Mouse (Mus musculus) C2C12 (cell line): Measurements from ENCODE around the gene Gfra1.

ENCODE experiments used
- CEBPB ChIP-seq: IDR thresholded peaks from one replicate; pipeline ENCODE4 v1.6.1; 2011; ENCODE audit warnings: low read depth, mild to moderate bottlenecking, control low read depth, moderate library complexity
- CTCF ChIP-seq: IDR thresholded peaks from one replicate; pipeline ENCODE4 v1.5.1; 2011; ENCODE audit not compliant: control insufficient read depth, insufficient read depth, insufficient read length
- FOSL1 ChIP-seq: IDR thresholded peaks from one replicate; pipeline ENCODE4 v1.8.0; 2011; ENCODE audit warnings: mild to moderate bottlenecking, low read length; ENCODE audit not compliant: poor library complexity, insufficient read depth, severe bottlenecking
- MAX ChIP-seq: IDR thresholded peaks from one replicate; pipeline ENCODE4 v1.6.1; 2011; ENCODE audit warnings: mild to moderate bottlenecking, control low read depth
- MYOD1 ChIP-seq: IDR thresholded peaks from one replicate; pipeline ENCODE4 v1.6.1; 2011; ENCODE audit warnings: low read depth; ENCODE audit not compliant: control insufficient read depth, insufficient read length
- MYOG ChIP-seq: IDR thresholded peaks from one replicate; pipeline ENCODE4 v1.6.1; 2011; ENCODE audit not compliant: control insufficient read depth, insufficient read length; ENCODE audit errors: extremely low read depth
- USF1 ChIP-seq: IDR thresholded peaks from one replicate; pipeline ENCODE4 v1.6.1; 2011; ENCODE audit warnings: low read depth, mild to moderate bottlenecking, control low read depth, moderate library complexity

DNA sequence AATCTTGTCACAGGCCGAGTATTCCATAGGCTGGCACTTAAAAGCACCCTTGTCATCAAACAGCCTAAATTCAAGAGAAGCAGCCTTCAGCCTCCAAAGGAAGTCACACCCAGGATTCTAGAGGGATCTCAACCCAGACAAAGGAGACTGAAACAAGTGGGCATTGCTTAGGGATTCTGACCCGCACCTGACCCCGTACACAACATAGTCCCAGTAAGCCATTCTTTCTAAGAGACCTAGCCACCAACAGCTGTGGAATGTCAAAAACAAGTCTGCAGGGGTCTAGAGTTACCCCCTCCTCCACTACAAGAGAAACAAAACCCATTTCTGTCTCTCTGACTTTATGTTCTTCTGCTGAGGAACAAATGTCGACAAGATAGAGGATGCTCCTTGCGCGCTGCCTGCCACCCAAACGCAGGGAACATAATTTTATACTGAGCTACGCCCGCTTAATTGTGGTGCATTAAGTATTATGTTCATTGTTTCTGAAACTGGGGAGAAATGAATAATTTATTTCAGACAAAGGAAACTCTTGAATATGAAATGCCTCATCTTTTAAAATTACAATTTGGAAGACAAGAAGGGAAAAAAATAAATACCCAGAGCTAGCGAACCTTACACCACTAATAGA, 18.2 kb downstream of the Gfra1 start:
- TF ChIP-seq MYOD1 (no peak), CTCF (no peak), MYOG (no peak), FOSL1 (no peak), MAX (no peak), USF1 (no peak), CEBPB (no peak)
